Mouse (Mus musculus) liver, embryonic 15.5 days (tissue): ENCODE measurements around the gene Ccdc186. TPM values are rescaled to one million over a fixed set of nuclear protein-coding genes. Genes with fewer than 3 reads are reported as not detected.
A peak's percentile ranks its signal among the peaks of the same experiment; 100 is the strongest.
"Not testable (repeated sequence)": the region's sequence is repeated elsewhere in the genome, so short reads cannot be mapped to it uniquely, and the experiment has no call there.

Experiments used
- ATAC-seq: fragments of 200-750 bp; cut with Nextera tagmentation; 2 replicates; pipeline ENCODE4 v1.8.0; 2017; ENCODE audit warnings: moderate number of reproducible peaks, mild to moderate bottlenecking, moderate library complexity; ENCODE audit not compliant: insufficient read depth
- H3K27ac ChIP-seq: fragments of 300-500 bp; sonication (generic); replicated peaks from 2 replicates; pipeline ENCODE4 v1.5.1; 2015; ENCODE audit warnings: mild to moderate bottlenecking, inconsistent platforms
- H3K27me3 ChIP-seq: fragments of 300-500 bp; sonication (generic); 2 replicates; pipeline ENCODE4 v1.6.1; 2015; ENCODE audit warnings: mild to moderate bottlenecking, inconsistent platforms
- H3K36me3 ChIP-seq: fragments of 300-500 bp; sonication (generic); replicated peaks from 2 replicates; pipeline ENCODE4 v1.6.1; 2015; ENCODE audit warnings: moderate library complexity, mild to moderate bottlenecking, inconsistent platforms
- H3K4me1 ChIP-seq: fragments of 300-500 bp; sonication (generic); replicated peaks from 2 replicates; pipeline ENCODE4 v1.6.1; 2015; ENCODE audit warnings: inconsistent platforms
- H3K4me2 ChIP-seq: fragments of 300-500 bp; sonication (generic); 2 replicates; pipeline ENCODE4 v1.6.1; 2015; ENCODE audit warnings: moderate library complexity, mild to moderate bottlenecking, inconsistent platforms
- H3K4me3 ChIP-seq: fragments of 300-500 bp; sonication (generic); replicated peaks from 2 replicates; pipeline ENCODE4 v1.5.1; 2015; ENCODE audit warnings: mild to moderate bottlenecking, inconsistent platforms
- H3K9ac ChIP-seq: fragments of 300-500 bp; sonication (generic); 2 replicates; pipeline ENCODE4 v1.6.1; 2015; ENCODE audit warnings: moderate library complexity, mild to moderate bottlenecking, inconsistent platforms
- H3K9me3 ChIP-seq: fragments of 300-500 bp; sonication (generic); replicated peaks from 2 replicates; pipeline ENCODE4 v1.6.1; 2016; ENCODE audit warnings: inconsistent platforms
- WGBS: fragments of 180-500 bp; shearing (Covaris S2); methylation state at CpG from one replicate; pipeline ENCODE4 v1.1.7; 2015; ENCODE audit warnings: mixed read lengths; ENCODE audit not compliant: insufficient replicate concordance; 5-methylcytosine and 5-hydroxymethylcytosine counted together
- polyA plus RNA-seq: library from polyadenylated mRNA; unstranded; fragments of >200 nt; fragmentation: Nextera tagmentation; extraction: Ambion mirVana; gene quantifications from 2 replicates; pipeline ENCODE4 v1.2.1, GENCODE M21; 2015

The Ccdc186 gene
- polyA plus RNA-seq, 1 experiment from 2014 or later: 5.3 TPM

- H3K36me3 ChIP-seq: peaks cover 75% of the 10 kb centered on the region
- H3K27me3 ChIP-seq: no peaks in the 10 kb centered on the region
- peak; percentile 61 for ATAC-seq
- H3K4me3 ChIP-seq: no peak overlapping the region; the same call in 1 of the 2 replicates
- peak overlapping the region; percentile 49 for H3K4me2 ChIP-seq
- 15% methylated on average over 7 of the region's 7 CpGs for WGBS
- peak overlapping the region; percentile 81 for H3K27ac ChIP-seq
- H3K9ac ChIP-seq: no peak overlapping the region
- no peaks in the 10 kb centered on the region for H3K9me3 ChIP-seq
- H3K4me1 ChIP-seq: peaks cover 34% of the 10 kb centered on the region
Measured at GRCm38 (mm10) chr19:56800930-56801655, 20.9 kb downstream of the Ccdc186 start.

GRCm38 (mm10) chr19:56800226-56800625, 21.8 kb downstream of the Ccdc186 start:
- Histone ChIP-seq H3K4me3 (no peak overlapping the region), H3K27ac (no peak overlapping the region), H3K27me3 (no peaks in the 10 kb centered on the region), H3K4me2 (peak overlapping the region; percentile 49; the same call in 1 of the 2 replicates), H3K9me3 (no peaks in the 10 kb centered on the region), H3K36me3 (peaks cover 77% of the 10 kb centered on the region), H3K4me1 (peaks cover 34% of the 10 kb centered on the region), H3K9ac (no peak overlapping the region)
- WGBS: 21% methylated on average over 8 of the region's 8 CpGs
- ATAC-seq: peak; percentile 52

- H3K4me3 ChIP-seq: no peak overlapping the region
- H3K9me3 ChIP-seq: no peaks in the 10 kb centered on the region
- H3K27ac ChIP-seq: no peak overlapping the region
- ATAC-seq: no peak
- H3K36me3 ChIP-seq: peaks cover 89% of the 10 kb centered on the region
- 62% methylated on average over 11 of the region's 11 CpGs for WGBS
- H3K9ac ChIP-seq: no peak overlapping the region
- no peak overlapping the region for H3K4me2 ChIP-seq
- H3K4me1 ChIP-seq: peaks cover 26% of the 10 kb centered on the region
- H3K27me3 ChIP-seq: no peaks in the 10 kb centered on the region
Measured at GRCm38 (mm10) chr19:56797376-56797775, 24.6 kb downstream of the Ccdc186 start.

- Histone ChIP-seq H3K27ac (no peak overlapping the region), H3K9ac (no peak overlapping the region), H3K27me3 (no peaks in the 10 kb centered on the region), H3K4me3 (no peak overlapping the region), H3K9me3 (no peaks in the 10 kb centered on the region), H3K36me3 (peaks cover 49% of the 10 kb centered on the region), H3K4me1 (no peaks in the 10 kb centered on the region), H3K4me2 (no peak overlapping the region)
- no peak for ATAC-seq
- 77% methylated on average over 5 of the region's 5 CpGs for WGBS
Measured at GRCm38 (mm10) chr19:56788952-56789351, 33.0 kb downstream of the Ccdc186 start.

- Histone ChIP-seq H3K9ac (no peak overlapping the region), H3K36me3 (peaks cover 42% of the 10 kb centered on the region), H3K27ac (no peak overlapping the region), H3K4me1 (no peaks in the 10 kb centered on the region), H3K4me3 (no peak overlapping the region), H3K4me2 (no peak overlapping the region), H3K9me3 (no peaks in the 10 kb centered on the region), H3K27me3 (no peaks in the 10 kb centered on the region)
- 77% methylated on average over 7 of the region's 7 CpGs for WGBS
- ATAC-seq: no peak
Measured at GRCm38 (mm10) chr19:56787911-56788310, 34.1 kb downstream of the Ccdc186 start.

- not testable (repeated sequence) for H3K4me3 ChIP-seq, H3K4me2 ChIP-seq, H3K9me3 ChIP-seq, H3K36me3 ChIP-seq, H3K4me1 ChIP-seq, H3K9ac ChIP-seq, ATAC-seq, H3K27ac ChIP-seq
- H3K27me3 ChIP-seq: peaks cover 35% of the 10 kb centered on the region
- 76% methylated on average over 7 of the region's 7 CpGs for WGBS
Measured at GRCm38 (mm10) chr19:56778532-56778931, 43.5 kb downstream of the Ccdc186 start.

- H3K27me3 ChIP-seq: peaks cover 41% of the 10 kb centered on the region
- no peak overlapping the region for H3K4me3 ChIP-seq
- no peaks in the 10 kb centered on the region for H3K36me3 ChIP-seq
- WGBS: 23% methylated on average over 16 of the region's 16 CpGs
- H3K9me3 ChIP-seq: no peaks in the 10 kb centered on the region
- no peak overlapping the region for H3K9ac ChIP-seq
- H3K4me2 ChIP-seq: no peak overlapping the region
- no peak overlapping the region for H3K27ac ChIP-seq
- no peak for ATAC-seq
- peaks cover 5% of the 10 kb centered on the region for H3K4me1 ChIP-seq
Measured at GRCm38 (mm10) chr19:56776719-56777382, 45.1 kb downstream of the Ccdc186 start.

- Histone ChIP-seq H3K4me3 (no peak overlapping the region), H3K27ac (no peak overlapping the region), H3K9ac (no peak overlapping the region), H3K36me3 (no peaks in the 10 kb centered on the region), H3K9me3 (no peaks in the 10 kb centered on the region), H3K4me1 (peaks cover 5% of the 10 kb centered on the region), H3K4me2 (peak overlapping the region; percentile 43), H3K27me3 (peaks cover 41% of the 10 kb centered on the region)
- 10% methylated on average over 18 of the region's 18 CpGs for WGBS
- ATAC-seq: no peak
Measured at GRCm38 (mm10) chr19:56775893-56776718, 45.9 kb downstream of the Ccdc186 start.

- Histone ChIP-seq H3K4me1 (peaks cover 5% of the 10 kb centered on the region), H3K27me3 (peaks cover 41% of the 10 kb centered on the region), H3K4me3 (no peak overlapping the region), H3K9me3 (no peaks in the 10 kb centered on the region), H3K36me3 (no peaks in the 10 kb centered on the region), H3K4me2 (peak overlapping the region; percentile 43), H3K27ac (0 out of 2 replicates have a peak overlapping the region, but pooled peaks have one; percentile 19), H3K9ac (no peak overlapping the region)
- ATAC-seq: no peak
- 34% methylated on average over 24 of the region's 24 CpGs for WGBS
Measured at GRCm38 (mm10) chr19:56774971-56775892, 46.8 kb downstream of the Ccdc186 start.

- H3K9me3 ChIP-seq: no peaks in the 10 kb centered on the region
- no peak overlapping the region for H3K4me3 ChIP-seq
- H3K27ac ChIP-seq: 0 out of 2 replicates have a peak overlapping the region, but pooled peaks have one; percentile 19
- 44% methylated on average over 9 of the region's 9 CpGs for WGBS
- no peak for ATAC-seq
- H3K36me3 ChIP-seq: no peaks in the 10 kb centered on the region
- H3K27me3 ChIP-seq: peaks cover 41% of the 10 kb centered on the region
- H3K4me2 ChIP-seq: no peak overlapping the region
- no peak overlapping the region for H3K9ac ChIP-seq
- peaks cover 5% of the 10 kb centered on the region for H3K4me1 ChIP-seq
Measured at GRCm38 (mm10) chr19:56774408-56774962, 47.5 kb downstream of the Ccdc186 start.
